Mouse (Mus musculus) brain, embryonic 14.5 days (tissue): ENCODE results near the gene Prkg1. TPM values are rescaled to one million over a fixed set of nuclear protein-coding genes. Genes with fewer than 3 reads are reported as not detected.
A peak's percentile ranks its signal among the peaks of the same experiment; 100 is the strongest.

ENCODE experiments used
- DNase-seq: peaks from one replicate; pipeline ENCODE4 v3.0.0-alpha.2; 2011; ENCODE audit warnings: low read depth
- CTCF ChIP-seq: fragments of 200-500 bp; IDR thresholded peaks from 2 replicates; pipeline ENCODE4 v1.5.1; 2012; ENCODE audit warnings: inconsistent platforms, mild to moderate bottlenecking, moderate library complexity, borderline replicate concordance; ENCODE audit not compliant: insufficient read depth, insufficient read length; ENCODE audit errors: extremely low read depth
- POLR2A ChIP-seq: fragments of 200-500 bp; IDR thresholded peaks from 2 replicates; pipeline ENCODE4 v1.6.1; 2012; ENCODE audit warnings: mild to moderate bottlenecking, inconsistent platforms, borderline replicate concordance; ENCODE audit not compliant: poor library complexity, insufficient read depth, insufficient read length, severe bottlenecking; ENCODE audit errors: extremely low read depth
- polyA plus RNA-seq: library from polyadenylated mRNA; depleted of rRNA; stranded (reverse); fragments of >200 nt; gene quantifications from 2 replicates; pipeline ENCODE4 v1.2.3, GENCODE M21; 2012

Gene Prkg1
- polyA plus RNA-seq, 1 experiment: 4.5 TPM

GRCm38 (mm10) chr19:30625391-30625790 lies 1139.4 kb downstream of the Prkg1 start:
- TF ChIP-seq CTCF (no peak), POLR2A (no peak)
- no peak for DNase-seq

- TF ChIP-seq POLR2A (no peak), CTCF (no peak)
- DNase-seq: no peak
These were observed 1141.2 kb downstream of the Prkg1 start for GRCm38 (mm10) chr19:30623620-30624019.

GRCm38 (mm10) chr19:30613150-30613865 lies 1151.5 kb downstream of the Prkg1 start:
- no peak for TF ChIP-seq CTCF
- no peak for TF ChIP-seq POLR2A
- no peak for DNase-seq

DNA sequence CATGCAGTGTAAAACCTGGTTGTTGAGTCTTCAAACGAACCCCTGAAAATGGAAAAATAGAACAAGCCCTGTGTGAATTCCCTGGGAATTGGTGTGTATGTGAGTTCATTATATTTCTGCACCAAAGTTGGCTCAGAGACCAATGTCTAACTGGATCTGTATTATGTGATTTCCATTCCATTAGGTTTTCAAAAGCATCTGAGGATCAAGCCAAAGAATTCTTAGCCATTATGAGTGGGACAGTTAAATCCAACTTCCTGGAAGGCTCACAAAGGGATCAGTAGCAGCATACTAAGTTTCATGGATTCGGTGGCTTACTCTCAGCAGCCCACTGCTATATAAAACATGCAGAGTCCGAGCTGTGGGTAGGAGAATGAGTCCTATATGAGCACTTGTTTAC lies 1178.5 kb downstream of the Prkg1 start:
- DNase-seq: peak; percentile 67

DNA sequence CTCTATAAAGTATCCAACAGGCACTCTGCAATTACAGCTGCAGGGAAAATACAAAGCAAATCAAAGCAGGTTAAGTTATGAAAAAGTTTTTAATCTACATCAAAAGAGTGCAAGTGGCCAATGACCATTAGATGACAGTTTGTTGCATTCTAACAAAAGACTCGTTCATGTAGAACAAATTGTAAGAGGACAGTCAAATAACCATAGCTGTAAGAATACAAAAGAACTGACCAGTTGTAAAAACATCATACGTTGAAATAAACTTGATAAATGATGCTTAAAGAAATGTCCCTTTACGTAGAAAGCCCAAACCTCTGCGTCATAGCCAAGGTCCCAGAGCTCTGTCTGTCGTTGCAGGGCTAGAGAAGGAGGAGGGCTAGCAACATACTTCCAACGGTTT lies 1200.3 kb downstream of the Prkg1 start:
- TF ChIP-seq CTCF (no peak), POLR2A (no peak)
- no peak for DNase-seq

More for the DNA sequence above, 1178.5 kb downstream of the Prkg1 start:
- no peak for TF ChIP-seq CTCF
- TF ChIP-seq POLR2A: no peak

DNA sequence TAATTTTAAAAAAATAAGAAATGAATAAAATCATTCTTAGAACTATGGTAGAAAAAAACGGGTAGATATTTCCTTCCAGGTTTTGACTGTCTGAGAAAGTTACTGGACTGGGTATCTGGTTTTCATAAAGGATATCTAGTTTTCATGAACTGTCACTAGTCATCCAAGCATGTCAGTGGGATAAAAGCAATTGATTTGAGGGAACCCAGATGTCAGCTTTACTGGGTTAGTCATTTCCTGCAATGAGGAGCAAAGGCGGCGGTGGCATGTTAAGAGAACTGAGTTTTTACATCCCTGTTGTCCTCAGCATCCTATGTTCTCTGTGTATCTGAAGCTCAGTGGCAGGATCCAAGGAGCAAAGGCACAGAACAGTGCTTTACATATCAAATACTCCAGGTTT lies 1201.0 kb downstream of the Prkg1 start:
- TF ChIP-seq POLR2A (no peak), CTCF (no peak)
- no peak for DNase-seq

DNA sequence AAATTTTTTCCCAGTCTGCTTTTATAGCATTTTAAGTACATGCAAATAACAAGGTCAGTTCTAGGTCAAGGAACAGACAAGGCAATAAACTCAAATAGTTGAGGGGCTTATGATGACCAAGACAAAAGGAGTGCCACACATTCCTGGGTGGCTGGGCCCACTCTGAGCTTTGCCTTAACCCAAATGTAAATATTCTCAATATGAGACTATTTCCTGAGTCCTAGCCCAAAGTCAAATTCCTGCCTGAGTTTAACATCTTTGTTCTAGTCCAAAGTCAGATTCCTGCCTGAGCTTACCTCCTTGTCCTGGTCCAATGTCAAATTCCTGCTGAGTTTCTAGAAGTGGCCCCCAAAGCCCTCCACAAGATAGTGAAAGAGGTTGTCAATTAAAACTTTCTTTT lies 1206.8 kb downstream of the Prkg1 start:
- DNase-seq: no peak
- no peak for TF ChIP-seq CTCF
- TF ChIP-seq POLR2A: no peak

GRCm38 (mm10) chr19:30554467-30554881 lies 1210.4 kb downstream of the Prkg1 start:
- peak; percentile 84 for TF ChIP-seq CTCF
- no peak for TF ChIP-seq POLR2A
- DNase-seq: peak; percentile 87

DNA sequence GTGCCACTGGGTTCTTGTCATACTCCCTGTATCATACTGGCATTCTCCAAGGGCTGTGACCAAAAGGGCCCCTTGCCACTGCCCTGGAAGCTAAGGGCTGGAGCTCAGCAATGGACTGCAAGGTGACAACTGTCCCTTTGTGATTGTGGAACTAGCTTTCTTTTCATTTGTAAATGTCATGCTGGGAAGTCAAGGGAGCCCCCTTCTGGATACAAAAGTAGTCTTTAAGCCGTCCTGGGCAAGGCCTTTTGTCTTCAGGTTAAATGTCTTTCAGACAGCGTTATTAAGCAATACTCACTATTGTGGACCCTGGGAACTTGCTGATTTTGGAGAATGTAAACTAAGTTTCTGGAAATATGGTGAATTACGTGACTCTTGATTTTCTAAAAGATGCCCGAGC lies 1211.1 kb downstream of the Prkg1 start:
- DNase-seq: peak; percentile 46
- TF ChIP-seq CTCF: no peak
- no peak for TF ChIP-seq POLR2A

- TF ChIP-seq CTCF (no peak), POLR2A (no peak)
- no peak for DNase-seq
These were observed 1212.6 kb downstream of the Prkg1 start for GRCm38 (mm10) chr19:30552260-30552659.

GRCm38 (mm10) chr19:30549854-30550647 lies 1214.8 kb downstream of the Prkg1 start:
- DNase-seq: peak; percentile 71
- no peak for TF ChIP-seq CTCF
- no peak for TF ChIP-seq POLR2A

GRCm38 (mm10) chr19:30549044-30549853 lies 1215.6 kb downstream of the Prkg1 start, which contains the start of gene Dkk1:
Gene Dkk1 (minus strand): TSS chr19:30549665.
- DNase-seq: peak; percentile 82
- peak; percentile 17; the same call in 1 of the 2 replicates for TF ChIP-seq CTCF
- TF ChIP-seq POLR2A: no peak
